Mouse (Mus musculus) neural tube, embryonic 13.5 days (tissue): Measurements from ENCODE around the gene Atg13. TPM values are rescaled to one million over a fixed set of nuclear protein-coding genes. Genes with fewer than 3 reads are reported as not detected.

Experiments used
- ATAC-seq: fragments of 200-750 bp; cut with Nextera tagmentation; 2 replicates; pipeline ENCODE4 v1.8.0; 2017; ENCODE audit warnings: low read depth, mild to moderate bottlenecking, moderate TSS enrichment, moderate library complexity
- H3K27ac ChIP-seq: fragments of 300-500 bp; sonication (generic); replicated peaks from 2 replicates; pipeline ENCODE4 v1.5.1; 2015; ENCODE audit warnings: moderate library complexity, mild to moderate bottlenecking, inconsistent platforms
- H3K27me3 ChIP-seq: fragments of 300-500 bp; sonication (generic); 2 replicates; pipeline ENCODE4 v1.6.1; 2015; ENCODE audit warnings: mild to moderate bottlenecking, inconsistent platforms
- H3K36me3 ChIP-seq: fragments of 300-500 bp; sonication (generic); 2 replicates; pipeline ENCODE4 v1.6.1; 2015; ENCODE audit warnings: mild to moderate bottlenecking, inconsistent platforms
- H3K4me1 ChIP-seq: fragments of 300-500 bp; sonication (generic); replicated peaks from 2 replicates; pipeline ENCODE4 v1.6.1; 2015; ENCODE audit warnings: inconsistent platforms
- H3K4me2 ChIP-seq: fragments of 300-500 bp; sonication (generic); 2 replicates; pipeline ENCODE4 v1.6.1; 2015; ENCODE audit warnings: inconsistent platforms, mild to moderate bottlenecking, moderate library complexity
- H3K4me3 ChIP-seq: fragments of 300-500 bp; sonication (generic); 2 replicates; pipeline ENCODE4 v1.5.1; 2015; ENCODE audit warnings: mild to moderate bottlenecking, inconsistent platforms
- H3K9ac ChIP-seq: fragments of 300-500 bp; sonication (generic); 2 replicates; pipeline ENCODE4 v1.6.1; 2015; ENCODE audit warnings: moderate library complexity, mild to moderate bottlenecking, inconsistent platforms
- H3K9me3 ChIP-seq: fragments of 300-500 bp; sonication (generic); 2 replicates; pipeline ENCODE4 v1.6.1; 2016; ENCODE audit warnings: inconsistent platforms
- WGBS: fragments of 180-500 bp; shearing (Covaris S2); methylation state at CpG from one replicate; pipeline ENCODE4 v1.1.7; 2015; 5-methylcytosine and 5-hydroxymethylcytosine counted together
- polyA plus RNA-seq: library from polyadenylated mRNA; unstranded; fragments of >200 nt; fragmentation: Nextera tagmentation; extraction: Ambion mirVana; gene quantifications from 2 replicates; pipeline ENCODE4 v1.2.1, GENCODE M21; 2015

The Atg13 gene
- polyA plus RNA-seq, 1 experiment from 2014 or later: 36.2 TPM

- no peak overlapping the region for H3K4me3 ChIP-seq
- H3K9ac ChIP-seq: no peak overlapping the region
- no peak overlapping the region for H3K27ac ChIP-seq
- 92% methylated on average over 8 of the region's 8 CpGs for WGBS
- no peak for ATAC-seq
- H3K4me2 ChIP-seq: no peak overlapping the region
- H3K27me3 ChIP-seq: no peaks in the 10 kb centered on the region
- no peaks in the 10 kb centered on the region for H3K4me1 ChIP-seq
- H3K9me3 ChIP-seq: no peaks in the 10 kb centered on the region
- H3K36me3 ChIP-seq: peaks cover 13% of the 10 kb centered on the region
Measured at GRCm38 (mm10) chr2:91628171-91628570, 82.2 kb downstream of the Atg13 start.

DNA sequence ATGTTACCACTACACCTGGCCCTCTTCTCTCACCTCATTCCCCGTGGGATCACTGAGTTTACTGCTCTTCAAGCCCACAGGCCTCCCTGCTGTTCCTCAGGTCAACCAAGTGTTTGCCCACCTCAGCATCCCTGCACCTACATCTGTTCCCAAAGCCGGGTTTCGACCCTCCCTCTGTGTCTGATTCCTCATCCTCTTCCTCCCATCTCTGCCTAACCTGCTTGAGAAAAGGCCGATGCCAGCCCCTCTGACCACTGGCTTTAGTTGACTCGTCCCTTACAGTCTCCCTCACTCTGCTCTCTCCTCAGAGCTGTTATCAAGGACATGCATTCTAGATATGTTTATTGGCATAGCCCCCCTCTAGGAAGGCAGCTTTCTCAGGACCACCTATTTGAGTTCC is 82.9 kb downstream of the Atg13 start:
- no peaks in the 10 kb centered on the region for H3K9me3 ChIP-seq
- H3K9ac ChIP-seq: no peak overlapping the region
- H3K27ac ChIP-seq: no peak overlapping the region
- no peak overlapping the region for H3K4me3 ChIP-seq
- H3K27me3 ChIP-seq: no peaks in the 10 kb centered on the region
- no peak for ATAC-seq
- WGBS: 77% methylated on average over 5 of the region's 5 CpGs
- no peaks in the 10 kb centered on the region for H3K4me1 ChIP-seq
- no peak overlapping the region for H3K4me2 ChIP-seq
- H3K36me3 ChIP-seq: peaks cover 20% of the 10 kb centered on the region

Other genes starting within 250 kb of the Atg13 start
- 102 and 113 TPM in 2 replicates for gene Ckap5, start 183.8 kb downstream of the Atg13 start, polyA plus RNA-seq
- 0.20 and 0.34 TPM in 2 replicates for gene F2, start 74.2 kb downstream of the Atg13 start, polyA plus RNA-seq
- gene Zfp408, start 60.8 kb downstream of the Atg13 start, polyA plus RNA-seq: 11.3 and 12.9 TPM in 2 replicates
- gene Arhgap1, start 60.7 kb downstream of the Atg13 start, polyA plus RNA-seq: 87.2 and 90.6 TPM in 2 replicates
- 19.5 and 22.4 TPM in 2 replicates for gene Harbi1, start 276 bp upstream of the Atg13 start, polyA plus RNA-seq
- gene Ambra1, start 19.6 kb upstream of the Atg13 start, polyA plus RNA-seq: 21.0 and 22.9 TPM in 2 replicates
- 1.2 and 1.5 TPM in 2 replicates for gene Chrm4, start 216.7 kb upstream of the Atg13 start, polyA plus RNA-seq
- 289 and 336 TPM in 2 replicates for gene Mdk, start 221.7 kb upstream of the Atg13 start, polyA plus RNA-seq
- gene Gm9821, start 235.1 kb upstream of the Atg13 start, polyA plus RNA-seq: 0.22 TPM in 1 of 2 replicates, not detected in the other